8 mouse cellular contexts compared by ENCODE assay signal in genomic region chr7:127674977-127675376, GRCm38 (mm10). TPM values are rescaled to one million over a fixed set of nuclear protein-coding genes. Genes with fewer than 3 reads are reported as not detected.
DNase-seq lines count a peak whose midpoint lies in the region; ATAC-seq and TF ChIP-seq lines count a peak whose summit lies in the region.

No protein-coding gene starts in this region.

- H3K4me1 ChIP-seq in ES-E14 (ENCODE audit: control insufficient read depth in 2 of 2, insufficient read depth in 2 of 2, low read length in 2 of 2, poor library complexity in 1 of 2) = peaks cover 2 to 7% of the 10 kb centered on the region in 2 experiments; a peak in 2 of 4 replicates
- no peaks in the 10 kb centered on the region for H3K4me1 ChIP-seq in forebrain, embryonic 16.5 days (replicated peaks; ENCODE audit: control insufficient read depth, insufficient read depth, low read length)
- no peaks in the 10 kb centered on the region for H3K4me1 ChIP-seq in lung, embryonic 16.5 days (replicated peaks; ENCODE audit: control insufficient read depth, insufficient read depth, low read length)

- in situ Hi-C loops in ES-E14 (cut with MboI; ENCODE audit: low sequenced_read_pairs in 2 of 2, unreplicated experiment in 2 of 2) = no loop called here

- H3K9ac ChIP-seq in ES-E14 (ENCODE audit: insufficient read depth, low read depth, low read length, poor library complexity, severe bottlenecking) = no peak overlapping the region
- peak overlapping the region; percentile 5; the same call in 1 of the 2 replicates for H3K9ac ChIP-seq in forebrain, embryonic 16.5 days (replicated peaks; ENCODE audit: low read depth, low read length)
- no peak overlapping the region; the same call in 1 of the 2 replicates for H3K9ac ChIP-seq in lung, embryonic 16.5 days (ENCODE audit: low read length)

- 2% methylated on average over 5 of the region's 5 CpGs for WGBS in forebrain, embryonic 16.5 days
- 4% methylated on average over 5 of the region's 5 CpGs for WGBS in lung, embryonic 16.5 days

- H3K4me3 ChIP-seq in ES-E14 (ENCODE audit: insufficient read depth in 1 of 2, low read depth in 1 of 2, low read length in 2 of 2, poor library complexity in 1 of 2, severe bottlenecking in 1 of 2) = no peak overlapping the region
- no peak overlapping the region for H3K4me3 ChIP-seq in forebrain, embryonic 16.5 days (replicated peaks; ENCODE audit: low read length)
- no peak overlapping the region for H3K4me3 ChIP-seq in lung, embryonic 16.5 days (ENCODE audit: low read length)

- no peak overlapping the region for H3K4me2 ChIP-seq in forebrain, embryonic 16.5 days (ENCODE audit: low read length)
- H3K4me2 ChIP-seq in lung, embryonic 16.5 days (ENCODE audit: low read depth, low read length) = no peak overlapping the region

- peak; percentile 84 for ATAC-seq in forebrain, embryonic 16.5 days
- peak; percentile 83 to 90 for ATAC-seq in hematopoietic stem cell, adult 5-6 weeks (replicated peaks in 1 of 2; ENCODE audit: insufficient read depth in 1 of 2, low FRiP score in 2 of 2, low TSS enrichment in 1 of 2, low read depth in 1 of 2, poor library complexity in 2 of 2, severe bottlenecking in 2 of 2)
- peak; percentile 87 for ATAC-seq in lung, embryonic 16.5 days (ENCODE audit: low read depth)

- no peaks in the 10 kb centered on the region for H3K36me3 ChIP-seq in ES-E14 (ENCODE audit: control insufficient read depth, insufficient read depth, low read length, poor library complexity, severe bottlenecking)
- H3K36me3 ChIP-seq in forebrain, embryonic 16.5 days (ENCODE audit: control insufficient read depth, insufficient read depth) = no peaks in the 10 kb centered on the region
- no peaks in the 10 kb centered on the region for H3K36me3 ChIP-seq in lung, embryonic 16.5 days (ENCODE audit: control insufficient read depth, insufficient read depth, low read length)

- DNase-seq in ES-E14 (ENCODE audit: low read depth, low spot score) = peak; percentile 88
- peak; percentile 79 for DNase-seq in cerebellum, adult 11-12 months
- DNase-seq in layer of hippocampus, adult 8-10 months (ENCODE audit: low spot score in 2 of 2) = peak; percentile 82 to 92
- DNase-seq in ovary, postnatal 36 days (ENCODE audit: low spot score) = peak; percentile 75
- peak; percentile 86 for DNase-seq in thymus, postnatal 14 days

- H3K27ac ChIP-seq in ES-E14 (ENCODE audit: insufficient read depth, low read depth, low read length, poor library complexity, severe bottlenecking) = no peak overlapping the region
- no peak overlapping the region for H3K27ac ChIP-seq in forebrain, embryonic 16.5 days (ENCODE audit: low read length)
- H3K27ac ChIP-seq in lung, embryonic 16.5 days (ENCODE audit: low read length) = no peak overlapping the region

- no peaks in the 10 kb centered on the region for H3K9me3 ChIP-seq in ES-E14 (ENCODE audit: control insufficient read depth, insufficient read depth, low read depth, low read length)
- no peaks in the 10 kb centered on the region for H3K9me3 ChIP-seq in forebrain, embryonic 16.5 days (ENCODE audit: control insufficient read depth, low read length)
- no peaks in the 10 kb centered on the region for H3K9me3 ChIP-seq in lung, embryonic 16.5 days (ENCODE audit: control insufficient read depth, low read length)

- no peaks in the 10 kb centered on the region for H3K27me3 ChIP-seq in forebrain, embryonic 16.5 days (replicated peaks; ENCODE audit: control insufficient read depth, insufficient read depth, low read length)
- no peaks in the 10 kb centered on the region for H3K27me3 ChIP-seq in lung, embryonic 16.5 days (ENCODE audit: control insufficient read depth, insufficient read depth, low read depth, low read length)

TF ChIP-seq in ES-E14, 5 proteins besides CTCF, POLR2A, EP300 and RAD21:
- TF ChIP-seq CHD2 (IDR thresholded peaks at IDR 0.05; ENCODE audit: low read depth, low read length) (no peak), ZC3H11A (IDR thresholded peaks at IDR 0.05; ENCODE audit: borderline replicate concordance, low read depth, low read length) (peak; percentile 12; the same call in 1 of the 2 replicates)

RNA-seq across cellular contexts. Expression of gene Bcl7c, which starts 33.8 kb away (rescaled TPM):
- total RNA-seq in ES-E14 (2012; rRNA removed) = 35.6 and 36.8 TPM in 2 replicates
- 30.6 and 33.8 TPM in 2 replicates for polyA plus RNA-seq in forebrain, embryonic 16.5 days (2015; fragmentation: Nextera tagmentation; extraction: Ambion mirVana)
- total RNA-seq in hematopoietic stem cell, adult 5-6 weeks (2017) = 60.5 and 72.0 TPM in 2 replicates
- 10 to 100 TPM; 26.5 to 38.4 (median 31.9) TPM for total RNA-seq in layer of hippocampus, adult 8-10 months (2022)
- polyA plus RNA-seq in lung, embryonic 16.5 days (2015; fragmentation: Nextera tagmentation; extraction: Ambion mirVana) = 40.5 and 46.1 TPM in 2 replicates

RNA-seq across cellular contexts. Expression of gene Ctf1, which starts 37.6 kb away (rescaled TPM):
- total RNA-seq in ES-E14 (2012; rRNA removed) = 2.3 and 3.0 TPM in 2 replicates
- 3.5 and 4.5 TPM in 2 replicates for polyA plus RNA-seq in forebrain, embryonic 16.5 days (2015; fragmentation: Nextera tagmentation; extraction: Ambion mirVana)
- 1.3 and 7.7 TPM in 2 replicates for total RNA-seq in hematopoietic stem cell, adult 5-6 weeks (2017)
- total RNA-seq in layer of hippocampus, adult 8-10 months (2022) = 1 to 10 TPM; 3.1 to 5.2 (median 3.5) TPM
- 11.4 and 11.8 TPM in 2 replicates for polyA plus RNA-seq in lung, embryonic 16.5 days (2015; fragmentation: Nextera tagmentation; extraction: Ambion mirVana)

RNA-seq across cellular contexts. Expression of gene Ctf2, which starts 57.0 kb away (rescaled TPM):
- total RNA-seq in ES-E14 (2012; rRNA removed) = 0.69 and 0.71 TPM in 2 replicates
- polyA plus RNA-seq in forebrain, embryonic 16.5 days (2015; fragmentation: Nextera tagmentation; extraction: Ambion mirVana) = 0.11 and 0.17 TPM in 2 replicates
- not detected in 2 replicates for total RNA-seq in hematopoietic stem cell, adult 5-6 weeks (2017)
- not detected for total RNA-seq in layer of hippocampus, adult 8-10 months (2022)
- 0.23 and 0.24 TPM in 2 replicates for polyA plus RNA-seq in lung, embryonic 16.5 days (2015; fragmentation: Nextera tagmentation; extraction: Ambion mirVana)

RNA-seq across cellular contexts. Expression of gene Zfp629, which starts 59.4 kb away (rescaled TPM):
- 2.1 and 2.9 TPM in 2 replicates for total RNA-seq in ES-E14 (2012; rRNA removed)
- polyA plus RNA-seq in forebrain, embryonic 16.5 days (2015; fragmentation: Nextera tagmentation; extraction: Ambion mirVana) = 19.4 and 20.4 TPM in 2 replicates
- total RNA-seq in hematopoietic stem cell, adult 5-6 weeks (2017) = 16.1 and 16.8 TPM in 2 replicates
- 10 to 100 TPM; 21.7 to 22.6 (median 22.1) TPM for total RNA-seq in layer of hippocampus, adult 8-10 months (2022)
- 12.5 and 12.6 TPM in 2 replicates for polyA plus RNA-seq in lung, embryonic 16.5 days (2015; fragmentation: Nextera tagmentation; extraction: Ambion mirVana)
